In the genomic region with DNA sequence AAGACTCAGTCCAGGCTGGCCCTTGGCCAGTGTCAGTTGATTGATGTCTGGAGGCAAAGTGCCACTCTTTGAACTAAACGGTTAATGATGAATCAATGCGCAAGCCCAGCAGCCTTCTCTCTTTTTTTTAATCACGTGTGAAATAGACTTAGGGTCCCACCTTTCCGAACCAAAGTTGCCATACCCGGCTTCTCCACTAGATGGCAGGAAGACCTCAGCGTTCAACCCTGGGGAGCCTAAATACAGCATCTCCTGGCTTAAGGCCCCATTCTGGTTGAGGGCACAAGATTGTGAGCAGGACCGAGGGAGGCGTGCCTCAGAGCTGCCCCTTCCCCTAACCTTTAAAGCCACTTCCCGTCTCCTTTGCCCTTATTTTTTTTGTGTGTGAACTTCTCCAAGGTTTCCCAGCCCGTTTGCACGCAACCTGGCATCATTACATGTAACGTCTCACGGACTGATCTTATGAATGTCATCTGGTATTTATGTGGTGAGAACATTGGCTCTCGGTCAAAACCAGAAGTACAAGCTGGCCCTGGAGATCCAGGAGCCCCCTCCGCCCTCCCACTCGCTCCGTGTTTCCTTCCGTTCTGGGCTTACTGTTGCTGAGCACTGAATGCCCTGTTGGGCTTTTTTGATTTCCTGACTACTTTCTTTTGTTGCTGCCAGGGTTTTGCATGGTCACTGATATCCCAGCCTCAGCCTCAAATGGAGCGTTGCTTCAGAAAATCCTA, we compare ENCODE assay signal across 8 mouse cellular contexts. TPM values are rescaled to one million over a fixed set of nuclear protein-coding genes. Genes with fewer than 3 reads are reported as not detected.
A peak's percentile ranks its signal among the peaks of the same experiment; 100 is the strongest.
DNase-seq lines count a peak whose midpoint lies in the region; ATAC-seq and TF ChIP-seq lines count a peak whose summit lies in the region.

No protein-coding gene starts in this region.

- DNase-seq in 3T3-L1 (ENCODE audit: low read depth, low spot score), result peak; percentile 96
- DNase-seq in adrenal gland, postnatal 36 days, result peak; percentile 68 to 69
- peak; percentile 74 for DNase-seq in heart, adult 8-10 months (ENCODE audit: low spot score)
- DNase-seq in kidney, adult 8-10 months, result peak; percentile 58 to 82
- peak; percentile 89 for DNase-seq in limb, embryonic 14.5 days (ENCODE audit: low spot score)
- peak; percentile 92 for DNase-seq in midbrain, postnatal 0 days (ENCODE audit: low spot score)
- DNase-seq in spleen, postnatal 14 days (ENCODE audit: low spot score in 2 of 2), result peak; percentile 40 to 67

- TF ChIP-seq POLR2A in limb, embryonic 14.5 days (IDR thresholded peaks at IDR 0.05; ENCODE audit: borderline replicate concordance, extremely low read depth, insufficient read depth, insufficient read length), result no peak

- H3K9me3 ChIP-seq in embryonic facial prominence, embryonic 13.5 days, result no peaks in the 10 kb centered on the region
- H3K9me3 ChIP-seq in limb, embryonic 14.5 days (ENCODE audit: control insufficient read depth, low read length), result no peaks in the 10 kb centered on the region
- H3K9me3 ChIP-seq in midbrain, postnatal 0 days (ENCODE audit: low read length), result no peaks in the 10 kb centered on the region

- peak overlapping the region; percentile 31 for H3K4me3 ChIP-seq in embryonic facial prominence, embryonic 13.5 days
- peak overlapping the region; percentile 20 for H3K4me3 ChIP-seq in limb, embryonic 14.5 days (replicated peaks; ENCODE audit: low read length)
- H3K4me3 ChIP-seq in midbrain, postnatal 0 days (ENCODE audit: low read depth, low read length), result peak overlapping the region; percentile 5; the same call in 1 of the 2 replicates

- 11% methylated on average over 19 of the region's 19 CpGs for WGBS in embryonic facial prominence, embryonic 13.5 days
- WGBS in limb, embryonic 14.5 days, result 6% methylated on average over 19 of the region's 19 CpGs
- WGBS in midbrain, postnatal 0 days, result 18% methylated on average over 19 of the region's 19 CpGs

- H3K27me3 ChIP-seq in embryonic facial prominence, embryonic 13.5 days, result no peaks in the 10 kb centered on the region
- H3K27me3 ChIP-seq in limb, embryonic 14.5 days (ENCODE audit: control insufficient read depth, insufficient read depth, low read length), result no peaks in the 10 kb centered on the region
- no peaks in the 10 kb centered on the region for H3K27me3 ChIP-seq in midbrain, postnatal 0 days (ENCODE audit: insufficient read depth, low read length)

- H3K9ac ChIP-seq in embryonic facial prominence, embryonic 13.5 days, result no peak overlapping the region
- H3K9ac ChIP-seq in limb, embryonic 14.5 days (ENCODE audit: low read depth, low read length, severe bottlenecking), result peak overlapping the region; percentile 13; the same call in 1 of the 2 replicates
- H3K9ac ChIP-seq in midbrain, postnatal 0 days (replicated peaks; ENCODE audit: low read length, poor library complexity, severe bottlenecking), result no peak overlapping the region

- TF ChIP-seq CTCF in midbrain, postnatal 0 days (IDR thresholded peaks at IDR 0.05), result peak; percentile 96

- peak overlapping the region; percentile 62; the same call in 1 of the 2 replicates for H3K27ac ChIP-seq in embryonic facial prominence, embryonic 13.5 days
- peak overlapping the region; percentile 48 for H3K27ac ChIP-seq in limb, embryonic 14.5 days (replicated peaks; ENCODE audit: low read depth, low read length)
- H3K27ac ChIP-seq in midbrain, postnatal 0 days (ENCODE audit: low read depth, low read length), result no peak overlapping the region

- no peaks in the 10 kb centered on the region for H3K36me3 ChIP-seq in embryonic facial prominence, embryonic 13.5 days
- H3K36me3 ChIP-seq in limb, embryonic 14.5 days (ENCODE audit: control insufficient read depth, insufficient read depth, low read length), result no peaks in the 10 kb centered on the region
- H3K36me3 ChIP-seq in midbrain, postnatal 0 days (ENCODE audit: insufficient read depth, low read length), result no peaks in the 10 kb centered on the region

- H3K4me2 ChIP-seq in embryonic facial prominence, embryonic 13.5 days, result peak overlapping the region; percentile 59
- H3K4me2 ChIP-seq in limb, embryonic 14.5 days (replicated peaks; ENCODE audit: low read depth, low read length, severe bottlenecking), result peak overlapping the region; percentile 48
- peak overlapping the region; percentile 32; the same call in 1 of the 2 replicates for H3K4me2 ChIP-seq in midbrain, postnatal 0 days (ENCODE audit: low read depth, low read length, poor library complexity, severe bottlenecking)

- peaks cover 9% of the 10 kb centered on the region for H3K4me1 ChIP-seq in embryonic facial prominence, embryonic 13.5 days
- H3K4me1 ChIP-seq in limb, embryonic 14.5 days (ENCODE audit: control insufficient read depth, insufficient read depth, low read length), result peaks cover 7% of the 10 kb centered on the region
- no peaks in the 10 kb centered on the region for H3K4me1 ChIP-seq in midbrain, postnatal 0 days (ENCODE audit: insufficient read depth, low read length)

- peak; percentile 78 for ATAC-seq in embryonic facial prominence, embryonic 13.5 days (ENCODE audit: insufficient number of reproducible peaks, insufficient read depth, low FRiP score, low TSS enrichment, low read depth)
- peak; percentile 88 for ATAC-seq in limb, embryonic 14.5 days (ENCODE audit: low FRiP score, low read depth)
- peak; percentile 81 for ATAC-seq in midbrain, postnatal 0 days (ENCODE audit: low FRiP score)

RNA-seq across cellular contexts. Expression of a gene that starts 22.4 kb away (rescaled TPM):
- total RNA-seq in adrenal gland, postnatal 36 days (2021), result 1 to 10 TPM in 1 of 2 experiments, under 1 TPM in 1; 0.72 to 1.1 TPM
- 1.8 TPM in 2 replicates for polyA plus RNA-seq in embryonic facial prominence, embryonic 13.5 days (2015; fragmentation: Nextera tagmentation; extraction: Ambion mirVana)
- 1 to 10 TPM in 2 of 4 experiments, under 1 TPM in 2; 0.75 to 1.9 (median 0.93) TPM for total RNA-seq in heart, adult 8-10 months (2022)
- polyA plus RNA-seq in limb, embryonic 14.5 days (2012; rRNA removed), result 2.7 and 2.8 TPM in 2 replicates
- 3.8 and 4.7 TPM in 2 replicates for polyA plus RNA-seq in limb, embryonic 14.5 days (2014; fragmentation: Nextera tagmentation; extraction: Ambion mirVana)
- total RNA-seq in midbrain, postnatal 0 days (2014; rRNA removed), result not detected in 2 replicates
- polyA plus RNA-seq in midbrain, postnatal 0 days (2015; fragmentation: Nextera tagmentation; extraction: Ambion mirVana), result 0.21 and 0.49 TPM in 2 replicates

RNA-seq across cellular contexts. Expression of a gene that starts 30.2 kb away (rescaled TPM):
- total RNA-seq in adrenal gland, postnatal 36 days (2021), result not detected
- not detected in 2 replicates for polyA plus RNA-seq in embryonic facial prominence, embryonic 13.5 days (2015; fragmentation: Nextera tagmentation; extraction: Ambion mirVana)
- total RNA-seq in heart, adult 8-10 months (2022), result not detected
- 0.10 and 0.23 TPM in 2 replicates for polyA plus RNA-seq in limb, embryonic 14.5 days (2012; rRNA removed)
- polyA plus RNA-seq in limb, embryonic 14.5 days (2014; fragmentation: Nextera tagmentation; extraction: Ambion mirVana), result 0.19 TPM in 1 of 2 replicates, not detected in the other
- total RNA-seq in midbrain, postnatal 0 days (2014; rRNA removed), result not detected in 2 replicates
- 0.27 TPM in 1 of 2 replicates, not detected in the other for polyA plus RNA-seq in midbrain, postnatal 0 days (2015; fragmentation: Nextera tagmentation; extraction: Ambion mirVana)
